Mouse (Mus musculus): ENCODE results near the gene Hdac10. TPM values are rescaled to one million over a fixed set of nuclear protein-coding genes. Genes with fewer than 3 reads are reported as not detected.

Gene Hdac10
- total RNA-seq (2023), result 24.8 TPM

GRCm38 (mm10) chr15:89128382-89129350 is at the start of gene Hdac10:
Gene Hdac10, minus strand, starts transcription at chr15:89128700.

GRCm38 (mm10) chr15:89149271-89150040 is 21.0 kb upstream of the Hdac10 start, which contains the start of gene Mapk11:
Gene Mapk11, minus strand, starts transcription at chr15:89149628.

GRCm38 (mm10) chr15:89140659-89141252 is 12.3 kb upstream of the Hdac10 start, which contains the start of gene Mapk12:
Gene Mapk12, minus strand, starts transcription at chr15:89140703.

GRCm38 (mm10) chr15:89122649-89123366 is 5.7 kb downstream of the Hdac10 start, which contains the start of gene Tubgcp6:
Gene Tubgcp6, minus strand, starts transcription at chr15:89123112.

GRCm38 (mm10) chr15:89088607-89089247 is 39.8 kb downstream of the Hdac10 start, which contains the start of gene Selenoo:
Gene Selenoo, plus strand, starts transcription at chr15:89089084.

GRCm38 (mm10) chr15:89074613-89075477 is 53.7 kb downstream of the Hdac10 start, which contains the start of gene Trabd:
Gene Trabd, plus strand, starts transcription at chr15:89075124.

Other genes starting within 250 kb of the Hdac10 start
- not detected for gene Ttll8, start 174.3 kb downstream of the Hdac10 start, total RNA-seq (2023)
- not detected for gene Mlc1, start 149.7 kb downstream of the Hdac10 start, total RNA-seq (2023)
- gene Mov10l1, start 145.8 kb downstream of the Hdac10 start, total RNA-seq (2023), result not detected
- not detected for gene Panx2, start 69.0 kb downstream of the Hdac10 start, total RNA-seq (2023)
- gene Trabd, start 53.6 kb downstream of the Hdac10 start, total RNA-seq (2023), result 45.4 TPM
- gene Selenoo, start 39.6 kb downstream of the Hdac10 start, total RNA-seq (2023), result 25.5 TPM
- gene Tubgcp6, start 5.6 kb downstream of the Hdac10 start, total RNA-seq (2023), result 39.6 TPM
- gene Mapk12, start 12.0 kb upstream of the Hdac10 start, total RNA-seq (2023), result 3.4 TPM
- 29.8 TPM for gene Mapk11, start 20.9 kb upstream of the Hdac10 start, total RNA-seq (2023)
- gene Plxnb2, start 52.1 kb upstream of the Hdac10 start, total RNA-seq (2023), result 2.9 TPM
- 24.3 TPM for gene Dennd6b, start 67.8 kb upstream of the Hdac10 start, total RNA-seq (2023)
- gene Ppp6r2, start 82.9 kb upstream of the Hdac10 start, total RNA-seq (2023), result 42.9 TPM
- gene Sbf1, start 186.6 kb upstream of the Hdac10 start, total RNA-seq (2023), result 416 TPM
- gene Adm2, start 194.0 kb upstream of the Hdac10 start, total RNA-seq (2023), result not detected
- gene Miox, start 205.7 kb upstream of the Hdac10 start, total RNA-seq (2023), result not detected
- gene Lmf2, start 227.0 kb upstream of the Hdac10 start, total RNA-seq (2023), result 52.1 TPM
- 133 TPM for gene Ncaph2, start 227.0 kb upstream of the Hdac10 start, total RNA-seq (2023)
- 18.3 TPM for gene Sco2, start 245.1 kb upstream of the Hdac10 start, total RNA-seq (2023)
- 0.50 TPM for gene Tymp, start 248.3 kb upstream of the Hdac10 start, total RNA-seq (2023)